ENCODE assay signal across 15 mouse cellular contexts in the genomic region with DNA sequence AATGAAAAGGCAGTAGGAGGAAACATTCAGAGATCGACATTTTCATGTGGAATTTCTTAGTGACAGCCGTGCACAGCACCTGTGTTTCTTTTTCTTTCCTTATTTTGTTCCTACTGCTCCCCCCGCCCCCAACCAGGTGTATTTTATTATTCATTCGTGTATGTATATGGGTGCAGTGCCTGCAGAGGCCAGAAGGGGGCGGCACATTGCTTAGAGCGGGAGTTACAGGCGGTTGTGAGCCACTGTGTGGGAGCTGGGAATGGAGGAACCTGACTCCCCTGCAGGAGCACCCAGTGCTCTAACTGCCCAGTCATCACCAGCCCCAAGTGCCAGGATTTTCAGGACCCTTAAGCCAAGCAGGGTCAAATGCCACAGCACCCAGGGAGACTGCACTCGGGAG. TPM values are rescaled to one million over a fixed set of nuclear protein-coding genes. Genes with fewer than 3 reads are reported as not detected.
DNase-seq lines count a peak whose midpoint lies in the region; ATAC-seq and TF ChIP-seq lines count a peak whose summit lies in the region.
"Had no signal": no experiment of that assay in that cellular context is flagged by ENCODE, and none has a peak within 500 bp of the region (broad histone marks: within the 10 kb centered on the region; RNA-seq: fewer than 3 reads in every experiment).

No protein-coding gene starts in this region.

- H3K9ac ChIP-seq in heart, adult 2 months (ENCODE audit: low read depth, low read length) = no peak overlapping the region
- no peak overlapping the region for H3K9ac ChIP-seq in heart, embryonic 11.5 days (ENCODE audit: low read depth, low read length)
- H3K9ac ChIP-seq: stomach, embryonic 15.5 days had no signal

- H3K27me3 ChIP-seq in heart, adult 2 months (ENCODE audit: control insufficient read depth, insufficient read depth, low read length) = no peaks in the 10 kb centered on the region
- peaks cover 7% of the 10 kb centered on the region; the same call in 1 of the 2 replicates for H3K27me3 ChIP-seq in heart, embryonic 11.5 days (ENCODE audit: control insufficient read depth, insufficient read depth, low read length)
- no peaks in the 10 kb centered on the region for H3K27me3 ChIP-seq in testis, adult 2 months (ENCODE audit: control insufficient read depth, insufficient read depth, low read length)
- H3K27me3 ChIP-seq: stomach, embryonic 15.5 days had no signal

- ATAC-seq in heart, embryonic 11.5 days (replicated peaks; ENCODE audit: insufficient number of reproducible peaks, low FRiP score, low TSS enrichment) = no peak
- peak; percentile 30; the same call in 1 of the 2 replicates for ATAC-seq in common myeloid progenitor, adult 5-6 weeks (replicated peaks; ENCODE audit: low read depth, poor library complexity, severe bottlenecking)
- no peak; the same call in 1 of the 2 replicates for ATAC-seq in megakaryocyte-erythroid progenitor cell, adult 5-6 weeks (replicated peaks; ENCODE audit: low FRiP score, low TSS enrichment, poor library complexity, severe bottlenecking)

- no peak overlapping the region for H3K27ac ChIP-seq in heart, adult 2 months
- no peak overlapping the region for H3K27ac ChIP-seq in heart, embryonic 11.5 days (ENCODE audit: low read depth, low read length)
- no peak overlapping the region for H3K27ac ChIP-seq in testis, adult 2 months (ENCODE audit: control insufficient read depth, insufficient read depth, low read depth, low read length)
- H3K27ac ChIP-seq: stomach, embryonic 15.5 days had no signal

- WGBS in heart, adult 2 months = 45% methylated on average over 8 of the region's 8 CpGs
- 34% methylated on average over 8 of the region's 8 CpGs for WGBS in heart, embryonic 11.5 days (ENCODE audit: insufficient replicate concordance)

- peak; percentile 47 for TF ChIP-seq CTCF in heart, adult 2 months (IDR thresholded peaks at IDR 0.05)
- TF ChIP-seq CTCF in testis, adult 2 months (IDR thresholded peaks at IDR 0.05; ENCODE audit: control insufficient read depth, insufficient read depth, insufficient replicate concordance, low read depth, low read length) = peak; percentile 81

- H3K79me2 ChIP-seq in heart, adult 2 months (replicated peaks; ENCODE audit: control insufficient read depth, insufficient read depth, low read length) = no peaks in the 10 kb centered on the region

- TF ChIP-seq POLR2A in heart, adult 2 months (IDR thresholded peaks at IDR 0.05; ENCODE audit: insufficient read depth, low read depth, low read length) = no peak
- TF ChIP-seq POLR2A in testis, adult 2 months (IDR thresholded peaks at IDR 0.05; ENCODE audit: control insufficient read depth, low read depth, low read length) = no peak

- no peak for TF ChIP-seq EP300 in heart, adult 2 months (IDR thresholded peaks at IDR 0.05; ENCODE audit: insufficient read depth, low read depth, low read length)

- no peak overlapping the region for H3K4me2 ChIP-seq in heart, embryonic 11.5 days
- H3K4me2 ChIP-seq: stomach, embryonic 15.5 days had no signal

- peaks cover 3% of the 10 kb centered on the region; the same call in 1 of the 2 replicates for H3K4me1 ChIP-seq in heart, adult 2 months (ENCODE audit: control insufficient read depth, insufficient read depth, low read length)
- H3K4me1 ChIP-seq in heart, embryonic 11.5 days (ENCODE audit: control insufficient read depth, insufficient read depth, low read length) = no peaks in the 10 kb centered on the region
- peaks cover 6% of the 10 kb centered on the region for H3K4me1 ChIP-seq in testis, adult 2 months (ENCODE audit: control insufficient read depth, insufficient read depth, low read length)
- H3K4me1 ChIP-seq: stomach, embryonic 15.5 days had no signal

- H3K9me3 ChIP-seq in heart, embryonic 11.5 days (replicated peaks; ENCODE audit: control insufficient read depth, low read length) = no peaks in the 10 kb centered on the region
- H3K9me3 ChIP-seq: stomach, embryonic 15.5 days had no signal

- intact Hi-C loops in heart, adult 2 months (cut with DNase I) = no loop called here

- DNase-seq in heart, adult 2 months = no peak
- no peak for DNase-seq in testis, postnatal 14 days (ENCODE audit: low spot score)
- peak; percentile 35 for DNase-seq in thymus, postnatal 25 days
- DNase-seq in adrenal gland, adult (ENCODE audit: inconsistent age in 2 of 2, low spot score in 1 of 2) = no peak
- DNase-seq: adrenal gland, postnatal 25 days; cerebellum, adult 18-20 months; heart, postnatal 4 days; kidney, adult 9 months had no signal

- no peaks in the 10 kb centered on the region for H3K36me3 ChIP-seq in heart, adult 2 months (ENCODE audit: control insufficient read depth, insufficient read depth, low read length)
- no peaks in the 10 kb centered on the region for H3K36me3 ChIP-seq in heart, embryonic 11.5 days (ENCODE audit: control insufficient read depth, insufficient read depth, low read length)
- no peaks in the 10 kb centered on the region for H3K36me3 ChIP-seq in testis, adult 2 months (ENCODE audit: control insufficient read depth, insufficient read depth, low read length)
- H3K36me3 ChIP-seq: G1E; stomach, embryonic 15.5 days had no signal

- no peak overlapping the region for H3K4me3 ChIP-seq in heart, adult 2 months
- H3K4me3 ChIP-seq in heart, embryonic 11.5 days (ENCODE audit: low read depth, low read length) = no peak overlapping the region
- H3K4me3 ChIP-seq in testis, adult 2 months (ENCODE audit: control insufficient read depth, low read depth, low read length) = no peak overlapping the region
- H3K4me3 ChIP-seq: megakaryocyte, embryonic 14.5 days; stomach, embryonic 15.5 days had no signal

RNA-seq across cellular contexts. Expression of gene Vmac, which starts 18.7 kb away (rescaled TPM):
- total RNA-seq in heart, adult 2 months (2021) = 1 to 10 TPM; 3.0 to 4.7 TPM
- 8.3 and 9.9 TPM in 2 replicates for polyA plus RNA-seq in heart, adult 2 months (2012; rRNA removed)
- polyA plus RNA-seq in heart, embryonic 11.5 days (2014; fragmentation: Nextera tagmentation; extraction: Ambion mirVana) = 11.9 and 13.4 TPM in 2 replicates
- 9.2 and 12.4 TPM in 2 replicates for polyA plus RNA-seq in testis, adult 2 months (2012; rRNA removed)
- total RNA-seq in common myeloid progenitor, adult 5-6 weeks (2017) = 6.1 and 11.1 TPM in 2 replicates
- total RNA-seq in megakaryocyte-erythroid progenitor cell, adult 5-6 weeks (2014; fragmentation: Nextera tagmentation) = 4.5 and 5.5 TPM in 2 replicates
- 4.1 and 7.6 TPM in 2 replicates for total RNA-seq in megakaryocyte-erythroid progenitor cell, adult 5-6 weeks (2017)

RNA-seq across cellular contexts. Expression of gene Ndufa11, which starts 19.0 kb away (rescaled TPM):
- total RNA-seq in heart, adult 2 months (2021) = 100 to 1,000 TPM; 748 to 906 TPM
- polyA plus RNA-seq in heart, adult 2 months (2012; rRNA removed) = 1,680 and 1,786 TPM in 2 replicates
- polyA plus RNA-seq in heart, embryonic 11.5 days (2014; fragmentation: Nextera tagmentation; extraction: Ambion mirVana) = 651 and 677 TPM in 2 replicates
- 135 and 159 TPM in 2 replicates for polyA plus RNA-seq in testis, adult 2 months (2012; rRNA removed)
- 63.1 and 84.2 TPM in 2 replicates for total RNA-seq in common myeloid progenitor, adult 5-6 weeks (2017)
- 181 and 226 TPM in 2 replicates for total RNA-seq in megakaryocyte-erythroid progenitor cell, adult 5-6 weeks (2014; fragmentation: Nextera tagmentation)
- total RNA-seq in megakaryocyte-erythroid progenitor cell, adult 5-6 weeks (2017) = 75.6 and 167 TPM in 2 replicates

RNA-seq across cellular contexts. Expression of gene Nrtn, which starts 20.8 kb away (rescaled TPM):
- 10 to 100 TPM; 24.4 to 26.8 TPM for total RNA-seq in heart, adult 2 months (2021)
- polyA plus RNA-seq in heart, adult 2 months (2012; rRNA removed) = 26.2 and 49.3 TPM in 2 replicates
- polyA plus RNA-seq in heart, embryonic 11.5 days (2014; fragmentation: Nextera tagmentation; extraction: Ambion mirVana) = 4.6 and 5.2 TPM in 2 replicates
- polyA plus RNA-seq in testis, adult 2 months (2012; rRNA removed) = 7.8 and 9.2 TPM in 2 replicates
- not detected in 2 replicates for total RNA-seq in common myeloid progenitor, adult 5-6 weeks (2017)
- not detected in 2 replicates for total RNA-seq in megakaryocyte-erythroid progenitor cell, adult 5-6 weeks (2014; fragmentation: Nextera tagmentation)
- not detected in 2 replicates for total RNA-seq in megakaryocyte-erythroid progenitor cell, adult 5-6 weeks (2017)
- total RNA-seq: G1E had no signal
- polyA plus RNA-seq: G1E had no signal

RNA-seq across cellular contexts. Expression of gene Dus3l, which starts 28.0 kb away (rescaled TPM):
- total RNA-seq in heart, adult 2 months (2021) = 10 to 100 TPM; 17.7 to 19.4 TPM
- polyA plus RNA-seq in heart, adult 2 months (2012; rRNA removed) = 36.2 and 38.7 TPM in 2 replicates
- polyA plus RNA-seq in heart, embryonic 11.5 days (2014; fragmentation: Nextera tagmentation; extraction: Ambion mirVana) = 28.4 and 32.1 TPM in 2 replicates
- 29.7 and 31.3 TPM in 2 replicates for polyA plus RNA-seq in testis, adult 2 months (2012; rRNA removed)
- total RNA-seq in common myeloid progenitor, adult 5-6 weeks (2017) = 16.8 and 17.5 TPM in 2 replicates
- total RNA-seq in megakaryocyte-erythroid progenitor cell, adult 5-6 weeks (2014; fragmentation: Nextera tagmentation) = 21.6 and 28.6 TPM in 2 replicates
- total RNA-seq in megakaryocyte-erythroid progenitor cell, adult 5-6 weeks (2017) = 13.9 and 17.9 TPM in 2 replicates

RNA-seq across cellular contexts. Expression of gene Prr22, which starts 33.5 kb away (rescaled TPM):
- under 1 TPM; 0.11 to 0.29 TPM for total RNA-seq in heart, adult 2 months (2021)
- 1.2 and 2.0 TPM in 2 replicates for polyA plus RNA-seq in heart, adult 2 months (2012; rRNA removed)
- 0.97 and 1.0 TPM in 2 replicates for polyA plus RNA-seq in heart, embryonic 11.5 days (2014; fragmentation: Nextera tagmentation; extraction: Ambion mirVana)
- polyA plus RNA-seq in testis, adult 2 months (2012; rRNA removed) = 158 and 194 TPM in 2 replicates
- total RNA-seq in common myeloid progenitor, adult 5-6 weeks (2017) = 0.15 TPM in 1 of 2 replicates, not detected in the other
- 5.4 and 6.6 TPM in 2 replicates for total RNA-seq in megakaryocyte-erythroid progenitor cell, adult 5-6 weeks (2014; fragmentation: Nextera tagmentation)
- 1.3 and 2.3 TPM in 2 replicates for total RNA-seq in megakaryocyte-erythroid progenitor cell, adult 5-6 weeks (2017)

Comparison
In these comparisons a context has a peak if more than half of its experiments do, and no peak if none do; other contexts are left out.
1. RNA of gene Nrtn, which starts 20.8 kb away (total RNA-seq): 24.4 to 26.8 TPM in heart, adult 2 months; not detected in common myeloid progenitor, adult 5-6 weeks and not detected in megakaryocyte-erythroid progenitor cell, adult 5-6 weeks; every median in the first group is over 10 times any median in the second.